Mouse (Mus musculus): ENCODE results near the gene Cdc6.

- TF ChIP-seq CTCF (IDR thresholded peaks at IDR 0.05; ENCODE audit: low read depth) (no peak), EP300 (IDR thresholded peaks at IDR 0.05; ENCODE audit: low read depth) (peak; percentile 35)
These were observed 2.6 kb upstream of the Cdc6 start for GRCm38 (mm10) chr11:98905033-98905432.
